Mouse (Mus musculus) T-cell, adult 66 days (primary cell): ENCODE data around the gene Vmn1r34. TPM values are rescaled to one million over a fixed set of nuclear protein-coding genes. Genes with fewer than 3 reads are reported as not detected.

Source experiments
- total RNA-seq, 2 experiments: library from RNA; stranded (reverse); gene quantifications; 3 replicates in 1 of 2; 4 replicates in 1 of 2; pipeline ENCODE4 v1.2.4; 2023

Vmn1r34 gene
- not detected for total RNA-seq

DNA sequence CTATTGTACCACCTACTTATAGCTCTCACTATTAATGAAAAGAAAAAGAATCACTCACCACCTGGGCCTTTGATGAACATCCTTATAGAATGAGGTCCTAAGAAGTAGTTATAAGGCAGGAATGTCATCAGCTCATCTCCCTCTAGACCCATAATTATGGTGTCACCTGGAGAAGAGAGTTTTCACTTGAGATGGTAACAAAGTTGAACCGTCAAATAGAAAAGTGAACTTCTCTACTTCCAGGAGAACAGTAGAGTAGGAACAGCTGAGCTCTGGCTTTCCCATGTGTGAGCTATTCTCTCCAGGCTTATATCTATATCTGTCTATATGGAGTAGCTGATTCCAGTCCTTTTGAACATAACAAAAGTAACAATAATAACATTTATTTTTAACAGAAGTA lies at the start of gene Vmn1r34:
Gene Vmn1r34 (minus strand): TSS at position 101 of the 400 bp plus-strand sequence.

DNA sequence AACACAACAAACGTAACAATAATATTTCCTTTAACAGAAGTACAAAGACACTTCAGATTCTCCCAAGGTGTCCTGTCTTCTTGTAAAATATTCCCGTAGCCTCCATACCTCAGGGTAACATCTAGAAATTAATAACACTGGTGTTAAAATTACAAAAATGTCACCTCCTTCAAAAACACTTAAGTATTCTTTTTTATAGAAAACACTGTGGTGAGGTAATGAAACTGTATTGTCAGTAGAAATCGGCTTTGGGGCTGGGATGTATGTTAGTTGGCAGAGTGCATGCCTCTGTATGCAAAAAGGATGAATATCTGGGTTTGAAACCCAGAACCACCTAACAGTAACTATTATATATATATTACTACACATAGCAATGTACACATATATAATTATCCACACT lies 42.1 kb upstream of the Vmn1r34 start, which contains the start of gene Vmn1r35:
Gene Vmn1r35 (minus strand): TSS at position 101 of the 400 bp plus-strand sequence.

DNA sequence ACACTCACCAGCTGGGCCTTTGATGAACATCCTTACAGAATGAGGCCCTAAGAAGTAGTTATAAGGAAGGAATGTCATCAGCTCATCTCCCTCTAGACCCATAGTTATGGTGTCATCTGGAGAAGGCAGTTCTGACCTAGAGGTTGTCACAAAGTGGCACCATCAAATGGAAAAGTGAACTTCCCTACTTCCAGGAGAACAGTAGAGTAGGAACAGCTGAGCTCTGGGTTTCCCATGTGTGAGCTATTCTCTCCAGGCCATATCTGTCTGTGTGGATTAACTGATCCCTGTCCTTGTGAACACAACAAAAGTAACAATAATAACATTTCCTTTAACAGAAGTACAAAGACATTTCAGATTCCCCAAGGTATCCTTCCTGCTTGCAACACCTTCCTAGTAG lies 25.5 kb downstream of the Vmn1r34 start, which contains the start of gene Vmn1r33:
Gene Vmn1r33 (minus strand): TSS at position 101 of the 400 bp plus-strand sequence.

Other genes with a start within 250 kb of the Vmn1r34 start
- 10 to 100 TPM; 14.4 to 17.5 TPM for gene Mad2l1, start 108.5 kb downstream of the Vmn1r34 start, total RNA-seq
- not detected for gene Vmn1r32, start 83.8 kb downstream of the Vmn1r34 start, total RNA-seq
- gene Vmn1r33, start 25.6 kb downstream of the Vmn1r34 start, total RNA-seq: not detected
- gene Vmn1r35, start 42.0 kb upstream of the Vmn1r34 start, total RNA-seq: not detected
- gene Vmn1r36, start 75.3 kb upstream of the Vmn1r34 start, total RNA-seq: not detected
- gene Vmn1r37, start 85.5 kb upstream of the Vmn1r34 start, total RNA-seq: not detected
- not detected for gene Vmn1r38, start 138.7 kb upstream of the Vmn1r34 start, total RNA-seq
- not detected for gene Vmn1r39, start 166.7 kb upstream of the Vmn1r34 start, total RNA-seq